Mouse (Mus musculus) retina, postnatal 1 day (tissue): ENCODE data around the gene Nrde2.
A peak's percentile ranks its signal among the peaks of the same experiment; 100 is the strongest.
"Not testable (repeated sequence)": the region's sequence is repeated elsewhere in the genome, so short reads cannot be mapped to it uniquely, and the experiment has no call there.

ENCODE experiments used
- DNase-seq: peaks from one replicate; pipeline ENCODE4 v3.0.0-alpha.2; 2012

The Nrde2 gene

GRCm38 (mm10) chr12:100159261-100159975 is at the start of gene Nrde2:
TSS of gene Nrde2 (minus strand) at chr12:100159653.
- peak; percentile 97 for DNase-seq

- no peak for DNase-seq
Observed at GRCm38 (mm10) chr12:100206926-100207325, 47.5 kb upstream of the Nrde2 start.

GRCm38 (mm10) chr12:100206521-100206920 is 47.1 kb upstream of the Nrde2 start:
- no peak for DNase-seq

GRCm38 (mm10) chr12:100205156-100205555 is 45.7 kb upstream of the Nrde2 start:
- no peak for DNase-seq

GRCm38 (mm10) chr12:100203759-100204158 is 44.3 kb upstream of the Nrde2 start:
- DNase-seq = no peak

- DNase-seq = peak; percentile 97
Observed at GRCm38 (mm10) chr12:100201838-100202237, 42.4 kb upstream of the Nrde2 start.

- DNase-seq = no peak
Observed at GRCm38 (mm10) chr12:100201363-100201711, 41.9 kb upstream of the Nrde2 start.

GRCm38 (mm10) chr12:100200645-100201362 is 41.4 kb upstream of the Nrde2 start:
- no peak for DNase-seq

GRCm38 (mm10) chr12:100199891-100200644 is 40.6 kb upstream of the Nrde2 start:
- peak; percentile 78 for DNase-seq

GRCm38 (mm10) chr12:100198967-100199660 is 39.7 kb upstream of the Nrde2 start, which contains the start of gene Calm1:
TSS of gene Calm1 (plus strand) at chr12:100199435.
- peak; percentile 97 for DNase-seq

- no peak for DNase-seq
Observed at GRCm38 (mm10) chr12:100196786-100197185, 37.3 kb upstream of the Nrde2 start.

- no peak for DNase-seq
Observed at GRCm38 (mm10) chr12:100194181-100194580, 34.7 kb upstream of the Nrde2 start.

- DNase-seq = no peak
Observed at GRCm38 (mm10) chr12:100190802-100191201, 31.3 kb upstream of the Nrde2 start.

GRCm38 (mm10) chr12:100187756-100188430 is 28.4 kb upstream of the Nrde2 start:
- no peak for DNase-seq

- peak; percentile 100 for DNase-seq
Observed at GRCm38 (mm10) chr12:100187013-100187755, 27.7 kb upstream of the Nrde2 start.

- DNase-seq = peak; percentile 56
Observed at GRCm38 (mm10) chr12:100186376-100186775, 26.9 kb upstream of the Nrde2 start.

GRCm38 (mm10) chr12:100185897-100186296 is 26.4 kb upstream of the Nrde2 start:
- no peak for DNase-seq

GRCm38 (mm10) chr12:100184976-100185375 is 25.5 kb upstream of the Nrde2 start:
- DNase-seq = not testable (repeated sequence)

GRCm38 (mm10) chr12:100183970-100184369 is 24.5 kb upstream of the Nrde2 start:
- DNase-seq = no peak

- DNase-seq = no peak
Observed at GRCm38 (mm10) chr12:100182676-100183075, 23.2 kb upstream of the Nrde2 start.

GRCm38 (mm10) chr12:100180802-100181201 is 21.3 kb upstream of the Nrde2 start:
- DNase-seq = no peak
